Mouse (Mus musculus) limb, embryonic 10.5 days (tissue): ENCODE measurements at regions not wholly inside any gene's neighbourhood (a gene's known extent, or its start where the extent isn't known, plus 50 kb on each side); places are given as distances from the start of the nearest gene placed in this dataset.

Experiments
- DNase-seq: peaks from one replicate; pipeline ENCODE4 v3.0.0-alpha.2; 2017; ENCODE audit warnings: low spot score
- H3K27ac ChIP-seq: fragments of 300-500 bp; sonication (generic); 2 replicates; pipeline ENCODE4 v1.5.1; 2016; ENCODE audit warnings: mild to moderate bottlenecking
- H3K27me3 ChIP-seq: fragments of 300-500 bp; sonication (generic); 2 replicates; pipeline ENCODE4 v1.6.1; 2016; ENCODE audit warnings: low read depth, mild to moderate bottlenecking; ENCODE audit not compliant: poor library complexity, severe bottlenecking
- H3K36me3 ChIP-seq: fragments of 300-500 bp; sonication (generic); 2 replicates; pipeline ENCODE4 v1.6.1; 2016; ENCODE audit warnings: mild to moderate bottlenecking, moderate library complexity
- H3K4me1 ChIP-seq: fragments of 300-500 bp; sonication (generic); 2 replicates; pipeline ENCODE4 v1.6.1; 2016
- H3K4me3 ChIP-seq: fragments of 300-500 bp; sonication (generic); 2 replicates; pipeline ENCODE4 v1.5.1; 2016; ENCODE audit warnings: mild to moderate bottlenecking, moderate library complexity
- H3K9me3 ChIP-seq: fragments of 300-500 bp; sonication (generic); replicated peaks from 2 replicates; pipeline ENCODE4 v1.6.1; 2016; ENCODE audit warnings: mild to moderate bottlenecking
- WGBS: fragments of 180-500 bp; shearing (Covaris S2); methylation state at CpG from one replicate; pipeline ENCODE4 v1.1.7; 2016; 5-methylcytosine and 5-hydroxymethylcytosine counted together

DNA sequence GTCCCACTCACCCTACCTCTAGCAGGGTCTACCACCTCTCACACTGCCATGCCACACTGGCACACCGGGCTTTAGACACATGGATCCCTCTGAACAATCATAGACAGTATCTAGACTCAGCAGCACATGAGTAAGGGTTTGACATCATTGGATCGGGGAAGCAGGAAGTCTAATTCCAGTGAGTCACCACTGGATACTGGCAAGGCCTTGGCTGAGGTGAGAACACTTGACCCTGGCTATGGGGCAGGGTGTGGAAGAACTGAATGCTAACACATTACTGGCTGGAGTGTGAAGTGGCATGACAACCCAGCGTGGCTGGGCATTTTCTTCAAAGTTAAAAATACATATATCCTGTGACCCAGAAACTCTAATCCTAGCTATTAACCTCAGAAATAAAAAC lies 114.4 kb downstream of the H2afy start:
- Histone ChIP-seq H3K27ac (no peak overlapping the region), H3K36me3 (no peaks in the 10 kb centered on the region), H3K4me1 (peaks cover 22% of the 10 kb centered on the region), H3K4me3 (no peak overlapping the region), H3K27me3 (no peaks in the 10 kb centered on the region; the same call in 1 of the 2 replicates), H3K9me3 (no peaks in the 10 kb centered on the region)
- DNase-seq: no peak
- 88% methylated on average over 3 of the region's 3 CpGs for WGBS

DNA sequence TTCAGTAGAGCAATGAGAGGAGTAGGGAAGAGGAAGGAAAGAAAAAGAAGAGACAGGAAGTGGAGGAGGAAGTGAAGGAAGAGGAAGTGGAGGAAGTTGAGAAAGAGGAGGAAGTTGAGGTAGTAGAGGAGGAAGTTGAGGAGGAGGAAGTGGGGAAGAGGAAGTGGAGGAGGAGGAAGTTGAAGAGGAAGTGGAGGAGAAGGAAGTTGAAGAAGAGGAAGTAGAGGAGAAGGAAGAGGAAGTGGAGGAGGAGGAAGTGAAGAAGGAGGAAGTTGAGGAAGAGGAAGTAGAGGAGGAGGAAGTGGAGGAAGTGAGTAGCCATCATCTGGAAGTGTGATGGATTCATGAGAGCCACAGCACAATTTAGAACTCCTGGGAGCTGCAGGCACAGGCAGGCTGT lies 122.2 kb downstream of the H2afy start:
- Histone ChIP-seq H3K36me3 (no peaks in the 10 kb centered on the region), H3K27me3 (no peaks in the 10 kb centered on the region), H3K4me3 (no peak overlapping the region), H3K4me1 (peaks cover 12% of the 10 kb centered on the region), H3K27ac (no peak overlapping the region), H3K9me3 (no peaks in the 10 kb centered on the region)
- no peak for DNase-seq

DNA sequence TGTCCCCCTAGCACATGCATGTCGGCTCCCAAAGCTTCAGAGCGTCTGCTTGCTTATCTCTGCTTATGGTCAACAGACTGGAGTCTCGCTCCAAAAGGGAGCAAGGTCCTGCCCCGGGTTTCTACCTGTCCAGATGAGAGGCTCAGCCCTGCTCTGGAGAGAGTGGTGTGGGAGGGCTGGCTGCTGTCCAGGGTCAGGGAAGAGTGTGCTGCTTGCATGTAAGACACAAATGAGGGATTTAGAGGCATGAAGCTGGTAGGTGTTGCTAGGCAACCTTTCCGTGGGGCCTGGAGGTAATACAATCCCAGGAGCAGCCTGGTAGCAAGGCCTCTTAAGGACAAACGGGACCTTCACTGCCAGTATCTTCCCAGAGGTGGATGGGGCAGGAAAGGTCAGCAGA lies 125.7 kb downstream of the H2afy start:
- 0 out of 2 replicates have a peak overlapping the region, but pooled peaks have one; percentile 11 for H3K27ac ChIP-seq
- no peak overlapping the region for H3K4me3 ChIP-seq
- peaks cover 16% of the 10 kb centered on the region for H3K4me1 ChIP-seq
- no peak for DNase-seq
- H3K9me3 ChIP-seq: no peaks in the 10 kb centered on the region
- H3K27me3 ChIP-seq: peaks cover 6% of the 10 kb centered on the region; the same call in 1 of the 2 replicates
- no peaks in the 10 kb centered on the region for H3K36me3 ChIP-seq
- WGBS: 47% methylated on average over 6 of the region's 6 CpGs

DNA sequence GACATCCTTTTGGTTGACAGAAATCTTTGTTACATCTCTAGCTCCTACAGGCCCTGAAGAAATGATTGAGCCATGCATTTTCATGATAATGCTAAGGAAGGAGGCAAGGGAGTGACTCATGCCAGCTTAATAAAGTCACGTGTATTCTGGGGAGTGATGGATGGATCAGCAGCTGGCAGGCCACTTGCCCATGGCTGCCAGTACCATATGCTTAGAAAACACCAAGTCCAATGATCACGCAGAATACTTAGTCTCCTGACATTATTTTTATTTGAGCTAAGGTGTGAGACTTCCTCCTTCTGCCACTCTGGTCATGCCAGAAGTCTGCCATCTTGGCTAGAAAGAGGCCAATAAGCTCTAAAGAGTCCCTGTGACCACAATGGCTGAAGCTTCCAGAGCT lies 129.3 kb downstream of the H2afy start:
- no peaks in the 10 kb centered on the region for H3K9me3 ChIP-seq
- DNase-seq: no peak
- H3K27ac ChIP-seq: no peak overlapping the region
- peaks cover 41% of the 10 kb centered on the region for H3K4me1 ChIP-seq
- peaks cover 6% of the 10 kb centered on the region; the same call in 1 of the 2 replicates for H3K27me3 ChIP-seq
- H3K4me3 ChIP-seq: no peak overlapping the region
- no peaks in the 10 kb centered on the region for H3K36me3 ChIP-seq
- 91% methylated on average over 2 of the region's 2 CpGs for WGBS

DNA sequence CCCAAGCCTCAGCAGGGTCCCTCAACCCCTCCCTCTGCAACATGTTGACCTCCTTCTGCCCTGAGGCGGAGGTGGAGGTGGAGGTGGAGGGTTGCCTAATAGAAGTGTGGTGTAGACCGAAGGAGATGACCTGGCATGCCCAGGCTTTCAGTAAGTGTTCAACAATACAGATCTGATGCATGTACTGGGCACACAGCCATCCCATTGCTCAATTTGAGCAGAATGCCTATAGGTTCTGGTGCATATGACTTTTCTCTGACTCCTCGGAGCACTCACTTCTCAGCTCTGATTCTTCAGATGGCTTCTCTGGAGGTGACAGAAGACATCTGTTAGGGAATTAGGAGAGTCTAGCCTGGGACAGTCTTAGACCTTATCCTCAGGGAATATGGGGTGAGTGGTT lies 130.4 kb downstream of the H2afy start:
- no peak for DNase-seq
- Histone ChIP-seq H3K4me1 (peaks cover 36% of the 10 kb centered on the region), H3K36me3 (no peaks in the 10 kb centered on the region), H3K27me3 (peaks cover 6% of the 10 kb centered on the region; the same call in 1 of the 2 replicates), H3K27ac (no peak overlapping the region), H3K4me3 (no peak overlapping the region), H3K9me3 (no peaks in the 10 kb centered on the region)
- 85% methylated on average over 3 of the region's 3 CpGs for WGBS

DNA sequence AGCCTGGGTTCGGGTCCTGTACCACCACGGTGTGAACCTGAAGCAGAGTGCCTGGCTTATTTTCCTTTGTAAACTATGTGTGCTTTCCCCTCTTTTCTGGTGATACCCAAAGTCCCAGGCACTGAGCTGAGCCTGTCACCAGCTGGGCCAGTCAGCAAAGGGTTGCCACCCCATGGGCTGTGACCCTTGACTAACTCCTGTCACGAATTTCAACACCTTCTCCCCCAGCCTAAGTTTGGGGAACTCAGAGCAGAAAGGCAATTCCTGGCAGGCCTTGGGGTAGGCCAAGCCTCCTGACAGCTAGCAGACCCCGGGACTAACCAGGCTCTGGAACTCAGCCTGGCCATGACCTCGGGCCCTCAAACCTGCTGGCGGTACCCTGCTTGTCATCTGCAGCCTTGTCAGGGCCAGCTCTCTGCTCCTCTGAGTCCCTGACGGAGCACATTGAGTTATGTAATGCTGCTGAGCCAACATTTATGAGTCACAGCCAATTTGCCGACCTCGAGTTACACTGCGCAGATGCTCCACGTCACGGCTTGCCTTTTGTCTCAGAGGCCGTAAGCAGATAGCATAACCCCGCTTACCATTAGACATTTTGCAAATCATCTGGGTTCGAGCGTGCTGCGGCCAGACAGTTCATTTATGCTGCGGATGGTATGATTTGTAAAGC lies 132.3 kb downstream of the H2afy start:
- Histone ChIP-seq H3K4me3 (no peak overlapping the region), H3K27me3 (peaks cover 6% of the 10 kb centered on the region; the same call in 1 of the 2 replicates), H3K27ac (peak overlapping the region; percentile 32; the same call in 1 of the 2 replicates), H3K36me3 (no peaks in the 10 kb centered on the region), H3K9me3 (no peaks in the 10 kb centered on the region), H3K4me1 (peaks cover 29% of the 10 kb centered on the region)
- WGBS: 57% methylated on average over 18 of the region's 18 CpGs
- peak; percentile 63 for DNase-seq

DNA sequence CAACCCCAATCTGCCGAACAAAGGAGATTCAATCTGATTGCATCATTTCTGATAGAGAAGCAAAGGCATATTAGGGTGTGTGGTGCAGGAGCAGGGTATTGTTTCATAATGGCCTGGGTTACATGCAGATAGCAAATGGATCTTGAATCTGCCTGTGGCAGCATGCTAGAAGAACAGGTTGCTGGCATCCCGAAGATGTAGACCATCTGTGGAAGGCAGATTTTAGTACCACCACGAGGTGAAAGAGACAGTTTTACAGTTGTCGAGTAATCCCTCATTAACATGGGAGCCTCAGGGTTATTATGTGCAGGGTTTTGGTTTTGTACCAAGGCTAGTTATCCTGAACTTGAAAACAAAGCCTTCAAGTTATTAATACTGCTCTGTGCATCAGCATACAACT lies 140.9 kb downstream of the H2afy start:
- Histone ChIP-seq H3K4me1 (peaks cover 13% of the 10 kb centered on the region), H3K36me3 (no peaks in the 10 kb centered on the region), H3K9me3 (no peaks in the 10 kb centered on the region), H3K4me3 (no peak overlapping the region), H3K27ac (no peak overlapping the region), H3K27me3 (peaks cover 5% of the 10 kb centered on the region; the same call in 1 of the 2 replicates)
- WGBS: 73% methylated on average over 4 of the region's 4 CpGs
- DNase-seq: no peak

DNA sequence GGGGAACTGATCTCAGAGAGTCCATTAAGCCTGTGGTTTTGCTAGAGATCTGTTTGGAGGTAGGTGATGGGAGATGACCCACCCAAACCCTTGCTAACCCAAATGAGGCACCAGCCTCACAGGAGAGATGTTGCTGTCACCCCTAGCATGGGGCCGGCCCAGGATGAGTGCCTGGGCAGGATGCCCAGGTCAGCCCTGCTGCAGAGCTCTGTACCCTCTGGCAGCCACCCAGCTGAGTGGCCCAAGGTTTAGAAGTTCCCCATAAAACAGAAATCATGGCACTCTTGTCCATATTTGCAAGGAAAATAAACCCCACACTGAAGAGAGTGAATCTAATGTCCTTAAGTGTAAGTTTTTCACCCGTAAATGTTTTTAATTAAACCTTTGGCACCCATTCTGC lies 141.7 kb downstream of the H2afy start:
- DNase-seq: no peak
- Histone ChIP-seq H3K9me3 (no peaks in the 10 kb centered on the region), H3K4me1 (peaks cover 18% of the 10 kb centered on the region), H3K27ac (no peak overlapping the region), H3K4me3 (no peak overlapping the region), H3K27me3 (peaks cover 5% of the 10 kb centered on the region; the same call in 1 of the 2 replicates), H3K36me3 (no peaks in the 10 kb centered on the region)
- WGBS: 91% methylated on average over 2 of the region's 2 CpGs

DNA sequence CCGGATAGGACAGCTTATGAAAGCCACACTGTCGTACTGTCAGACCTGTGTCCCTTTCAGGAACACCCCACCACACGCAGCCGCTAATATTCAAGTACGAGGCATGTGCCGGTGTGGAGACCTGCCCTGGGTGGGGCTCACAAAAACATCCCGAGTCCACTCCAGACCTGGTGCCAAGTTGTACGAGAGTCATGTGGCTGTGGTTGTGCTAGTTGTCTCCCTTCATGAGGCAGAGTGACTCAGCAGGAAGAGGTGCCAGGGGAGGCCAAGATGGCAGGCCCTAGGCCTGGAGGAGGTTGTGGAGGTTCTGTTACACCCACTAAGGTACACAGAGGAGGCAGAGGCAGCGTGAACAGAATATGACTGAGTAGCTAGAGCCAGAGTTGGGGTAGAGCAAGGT lies 143.5 kb downstream of the H2afy start:
- no peak for DNase-seq
- Histone ChIP-seq H3K27ac (no peak overlapping the region), H3K4me3 (no peak overlapping the region), H3K27me3 (peaks cover 5% of the 10 kb centered on the region; the same call in 1 of the 2 replicates), H3K36me3 (no peaks in the 10 kb centered on the region), H3K9me3 (no peaks in the 10 kb centered on the region), H3K4me1 (peaks cover 32% of the 10 kb centered on the region)
- 95% methylated on average over 9 of the region's 9 CpGs for WGBS

DNA sequence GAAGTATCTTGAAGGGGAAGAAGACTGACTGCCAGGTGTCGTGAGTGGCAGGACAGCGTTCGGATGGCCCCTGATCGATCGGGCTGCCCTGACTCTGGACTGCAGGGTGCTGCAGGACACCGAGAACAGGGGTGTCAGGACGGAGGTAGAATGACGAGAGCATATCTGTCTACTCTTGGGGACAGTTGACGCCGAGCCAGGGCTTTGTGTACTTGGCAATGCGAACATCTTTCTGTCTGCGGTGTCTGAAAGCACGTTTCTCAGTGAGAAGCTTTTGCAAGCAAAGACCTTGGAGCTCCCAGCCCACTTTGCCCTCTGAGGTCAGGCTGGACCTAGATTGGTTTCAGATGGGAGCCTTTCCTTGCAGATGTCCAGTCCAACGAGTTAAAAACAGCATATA lies 144.9 kb downstream of the H2afy start:
- DNase-seq: no peak
- Histone ChIP-seq H3K9me3 (no peaks in the 10 kb centered on the region), H3K4me3 (no peak overlapping the region), H3K27me3 (no peaks in the 10 kb centered on the region), H3K27ac (0 out of 2 replicates have a peak overlapping the region, but pooled peaks have one; percentile 5), H3K36me3 (no peaks in the 10 kb centered on the region), H3K4me1 (peaks cover 35% of the 10 kb centered on the region)
- 79% methylated on average over 14 of the region's 14 CpGs for WGBS

DNA sequence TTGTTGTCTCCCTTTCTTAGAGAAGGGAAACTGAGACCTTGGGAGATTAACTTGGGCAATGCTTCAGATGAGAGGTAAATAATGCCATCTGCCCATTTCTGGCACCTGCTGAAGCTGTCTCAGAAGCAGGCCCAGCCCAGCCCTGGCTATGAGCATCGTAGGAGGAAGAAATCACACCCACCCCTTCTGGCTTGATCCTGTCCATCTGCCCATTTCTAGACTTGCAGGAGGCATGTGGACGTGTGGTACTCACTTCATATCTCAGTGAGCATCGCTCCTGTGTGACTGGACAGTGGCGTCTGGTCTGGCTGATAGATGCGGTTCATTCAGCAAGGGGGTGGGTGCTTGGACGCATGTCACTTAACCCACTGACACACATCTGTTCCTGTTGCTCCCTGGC lies 146.0 kb downstream of the H2afy start:
- Histone ChIP-seq H3K36me3 (no peaks in the 10 kb centered on the region), H3K27me3 (no peaks in the 10 kb centered on the region), H3K9me3 (no peaks in the 10 kb centered on the region), H3K4me3 (no peak overlapping the region), H3K4me1 (peaks cover 43% of the 10 kb centered on the region), H3K27ac (no peak overlapping the region)
- 87% methylated on average over 6 of the region's 6 CpGs for WGBS
- no peak for DNase-seq

DNA sequence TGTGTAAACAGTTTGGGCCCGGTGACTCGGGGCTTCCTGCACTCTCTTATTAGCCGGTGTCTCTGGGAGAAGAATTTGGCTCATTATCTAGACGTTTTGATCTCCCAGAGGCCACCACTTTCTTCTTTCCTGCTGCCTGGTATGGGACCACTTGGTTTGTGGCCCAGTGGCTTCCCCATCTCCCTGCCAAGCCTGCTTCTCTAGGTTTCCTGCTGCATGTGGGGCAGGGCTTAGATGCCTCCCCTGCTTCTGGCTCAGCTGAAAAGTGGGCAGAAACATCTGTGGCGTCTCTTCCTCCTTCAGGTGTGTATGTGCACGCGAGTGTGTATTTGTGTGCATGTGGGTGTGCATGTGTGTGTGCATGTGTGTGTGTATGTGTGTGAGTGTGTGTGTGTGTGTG lies 146.8 kb downstream of the H2afy start:
- H3K36me3 ChIP-seq: no peaks in the 10 kb centered on the region
- DNase-seq: no peak
- peaks cover under 1% of the 10 kb centered on the region for H3K27me3 ChIP-seq
- no peak overlapping the region for H3K27ac ChIP-seq
- WGBS: 33% methylated on average over 7 of the region's 7 CpGs
- H3K4me3 ChIP-seq: no peak overlapping the region
- H3K9me3 ChIP-seq: no peaks in the 10 kb centered on the region
- H3K4me1 ChIP-seq: peaks cover 44% of the 10 kb centered on the region

DNA sequence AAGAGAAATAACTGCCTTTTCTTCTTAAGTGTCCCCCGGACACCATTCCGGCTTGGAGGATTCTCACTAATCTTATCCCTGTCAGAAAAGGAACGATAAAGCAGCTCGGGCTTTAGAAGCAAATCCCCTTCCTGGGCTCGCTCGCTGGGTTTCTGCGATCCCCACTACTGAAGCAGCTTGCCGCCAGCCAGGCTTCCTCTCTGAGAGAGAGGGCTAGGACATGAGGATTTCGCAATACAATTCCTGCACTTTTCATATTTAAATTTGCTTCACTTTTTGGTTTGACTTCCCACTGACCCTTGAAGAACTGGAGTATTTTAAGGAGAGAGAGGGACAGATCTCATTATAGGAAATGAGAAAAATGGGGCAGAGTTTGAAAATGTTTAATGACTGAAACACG lies 149.4 kb upstream of the Pitx1 start:
- H3K9me3 ChIP-seq: no peaks in the 10 kb centered on the region
- no peak overlapping the region for H3K4me3 ChIP-seq
- H3K36me3 ChIP-seq: no peaks in the 10 kb centered on the region
- DNase-seq: no peak
- 45% methylated on average over 10 of the region's 10 CpGs for WGBS
- peaks cover 29% of the 10 kb centered on the region for H3K27me3 ChIP-seq
- H3K27ac ChIP-seq: no peak overlapping the region
- H3K4me1 ChIP-seq: peaks cover 38% of the 10 kb centered on the region

DNA sequence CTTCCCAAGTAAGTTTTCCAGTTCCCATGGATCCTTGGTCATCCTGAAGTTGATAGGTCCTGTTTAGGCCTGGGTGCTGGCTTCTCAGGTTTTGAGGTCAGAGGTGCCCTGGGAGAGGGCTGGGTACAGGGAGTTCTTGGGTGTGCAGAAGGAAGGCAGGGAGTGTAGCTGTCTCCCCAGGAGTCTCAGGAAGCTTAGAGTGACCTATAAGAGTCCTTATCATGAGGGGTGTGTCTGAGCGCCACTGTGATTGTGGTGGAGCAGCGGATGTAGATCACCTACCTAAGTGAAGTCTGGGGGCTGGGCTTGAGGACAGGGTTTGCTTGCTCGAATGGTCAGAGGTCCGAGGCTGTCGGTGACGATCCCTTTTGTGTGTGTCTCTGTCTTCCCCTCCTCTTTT lies 148.8 kb upstream of the Pitx1 start:
- H3K27me3 ChIP-seq: peaks cover 29% of the 10 kb centered on the region
- no peak for DNase-seq
- WGBS: 73% methylated on average over 6 of the region's 6 CpGs
- H3K4me1 ChIP-seq: peaks cover 36% of the 10 kb centered on the region
- no peaks in the 10 kb centered on the region for H3K36me3 ChIP-seq
- H3K9me3 ChIP-seq: no peaks in the 10 kb centered on the region
- no peak overlapping the region for H3K27ac ChIP-seq
- H3K4me3 ChIP-seq: no peak overlapping the region
